Mouse (Mus musculus) small intestine, adult 2 months (tissue): ENCODE data around the gene Cd6.

Source experiments
- CTCF ChIP-seq: fragments of 200-500 bp; IDR thresholded peaks from 2 replicates; pipeline ENCODE4 v1.5.1; 2012; ENCODE audit warnings: low read depth, mild to moderate bottlenecking, control low read depth, inconsistent platforms, low read length, moderate library complexity, mixed read lengths; ENCODE audit not compliant: insufficient replicate concordance, insufficient read length; ENCODE audit errors: extremely low read depth
- POLR2A ChIP-seq: fragments of 200-500 bp; IDR thresholded peaks from 2 replicates; pipeline ENCODE4 v1.6.1; 2012; ENCODE audit warnings: low read depth, mild to moderate bottlenecking, control low read depth, inconsistent platforms, low read length, moderate library complexity

DNA sequence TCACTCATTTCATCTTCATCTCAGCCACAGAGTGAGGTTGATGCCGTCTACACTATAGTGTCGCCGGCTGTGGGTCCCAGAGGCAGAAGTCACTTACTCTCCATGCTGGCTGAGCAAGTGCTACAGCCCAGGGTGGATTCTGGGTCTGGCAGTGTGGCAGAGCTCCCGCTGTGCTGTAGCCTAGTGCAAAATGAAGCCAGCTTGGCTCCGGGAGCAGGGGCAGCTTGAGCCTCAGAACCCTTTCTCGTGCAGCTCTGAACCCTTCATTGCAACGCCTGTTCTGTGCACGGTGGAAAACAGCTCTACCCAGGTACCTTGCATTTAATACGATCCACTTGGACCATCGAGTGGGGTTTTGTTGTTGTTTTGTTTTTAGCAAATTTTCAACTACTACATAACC is 62.2 kb downstream of the Cd6 start:
- TF ChIP-seq CTCF: no peak
- TF ChIP-seq POLR2A: no peak
